Mouse (Mus musculus) fibroblast of lung, adult 2 months (primary cell): ENCODE measurements at regions not wholly inside any gene's neighbourhood (a gene's known extent, or its start where the extent isn't known, plus 50 kb on each side); places are given as distances from the start of the nearest gene placed in this dataset.
A peak's percentile ranks its signal among the peaks of the same experiment; 100 is the strongest.
"Not testable (repeated sequence)": the region's sequence is repeated elsewhere in the genome, so short reads cannot be mapped to it uniquely, and the experiment has no call there.

Experiments used
- DNase-seq: peaks from one replicate; pipeline ENCODE4 v3.0.0-alpha.2; 2011; ENCODE audit warnings: low read depth

DNA sequence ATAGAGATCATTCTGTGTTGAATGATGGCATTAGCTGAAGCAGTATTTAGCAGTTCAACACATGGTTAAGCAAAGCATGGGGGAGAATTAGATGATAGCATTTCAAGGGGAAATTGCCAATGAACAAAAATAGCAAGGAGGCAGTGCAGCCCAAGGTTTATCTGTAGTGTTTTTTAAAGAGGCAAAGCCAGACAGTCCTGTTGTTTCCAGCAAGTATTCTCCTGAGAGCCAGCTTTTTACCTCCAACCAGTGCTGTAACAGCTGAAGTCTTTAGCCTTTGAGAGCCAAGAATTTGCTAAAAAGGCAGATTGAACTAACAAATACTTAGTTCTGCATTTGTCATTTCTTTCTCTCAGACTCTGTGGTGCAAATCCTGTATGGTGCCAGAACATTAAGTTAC is 305.1 kb upstream of the Arx start:
- no peak for DNase-seq

DNA sequence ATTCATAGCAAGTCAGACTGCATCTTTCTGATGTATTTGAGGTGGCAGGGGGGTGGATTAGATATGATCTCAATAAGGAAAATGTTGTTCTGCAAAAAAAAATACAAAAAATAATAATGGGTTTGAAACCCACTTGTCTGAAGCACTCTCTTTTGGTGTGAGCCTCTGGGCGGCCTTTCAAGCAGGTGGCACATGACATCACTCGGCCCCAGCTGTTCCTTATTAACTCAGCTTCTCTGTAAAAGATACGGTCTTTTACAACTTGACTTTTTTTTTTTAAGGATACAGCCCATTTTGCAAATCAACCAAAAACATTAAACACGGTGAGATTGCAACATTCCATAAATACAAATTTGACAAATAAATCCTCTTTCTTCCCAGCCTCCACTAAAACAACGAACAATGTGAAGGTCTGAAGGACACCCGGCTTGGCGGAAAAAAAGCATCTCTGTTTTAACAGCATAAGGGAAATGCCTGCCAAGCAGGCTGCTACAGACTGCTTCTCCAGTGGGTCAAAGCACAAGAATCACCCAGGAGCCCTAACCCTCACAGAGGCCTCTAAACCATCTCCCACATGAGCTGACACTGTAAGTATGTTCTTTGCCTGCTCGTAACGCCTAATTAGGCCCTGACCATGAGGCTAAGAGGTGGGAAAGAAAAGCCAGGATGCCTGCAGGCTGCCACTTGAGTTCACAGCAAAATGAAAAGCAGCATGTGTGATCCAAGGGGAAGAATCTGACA is 283.8 kb upstream of the Arx start:
- no peak for DNase-seq

DNA sequence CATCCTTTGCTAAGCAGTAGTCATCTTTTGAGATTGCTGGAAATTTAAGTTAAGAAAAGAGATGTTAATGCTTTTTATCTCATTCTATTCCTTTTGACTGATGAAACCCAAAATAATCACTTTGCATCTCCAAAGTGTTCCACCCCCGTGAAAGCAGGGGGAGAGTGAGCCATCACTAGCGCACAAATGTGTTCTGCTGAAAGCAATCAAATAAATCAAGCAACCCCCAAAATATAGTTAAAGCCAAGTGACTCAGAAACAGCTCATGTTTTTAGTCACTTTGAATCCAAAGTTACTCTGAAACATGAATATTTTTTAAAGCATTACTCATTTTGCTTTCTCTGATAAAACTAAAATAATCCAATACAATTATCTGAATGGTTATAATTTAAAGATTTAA is 279.6 kb upstream of the Arx start:
- no peak for DNase-seq

DNA sequence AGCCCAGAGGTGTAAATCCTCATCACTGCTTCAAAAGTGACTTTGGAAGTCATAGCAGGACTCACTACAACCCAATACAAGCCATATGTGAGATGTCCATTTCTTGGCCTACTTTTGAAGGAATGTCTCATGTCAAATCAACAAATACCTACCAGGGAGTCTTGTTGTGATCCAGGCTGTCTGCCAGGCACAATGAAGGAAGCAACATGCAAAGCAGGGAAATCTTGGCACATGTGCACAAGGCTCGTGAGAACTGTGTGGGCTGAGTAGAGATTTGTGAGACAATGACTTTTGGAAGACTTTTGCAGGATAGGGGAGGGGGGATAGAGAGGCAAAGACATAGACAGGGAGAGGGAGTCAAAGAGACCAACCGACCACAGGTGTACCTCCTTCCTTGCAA is 274.7 kb upstream of the Arx start:
- no peak for DNase-seq

DNA sequence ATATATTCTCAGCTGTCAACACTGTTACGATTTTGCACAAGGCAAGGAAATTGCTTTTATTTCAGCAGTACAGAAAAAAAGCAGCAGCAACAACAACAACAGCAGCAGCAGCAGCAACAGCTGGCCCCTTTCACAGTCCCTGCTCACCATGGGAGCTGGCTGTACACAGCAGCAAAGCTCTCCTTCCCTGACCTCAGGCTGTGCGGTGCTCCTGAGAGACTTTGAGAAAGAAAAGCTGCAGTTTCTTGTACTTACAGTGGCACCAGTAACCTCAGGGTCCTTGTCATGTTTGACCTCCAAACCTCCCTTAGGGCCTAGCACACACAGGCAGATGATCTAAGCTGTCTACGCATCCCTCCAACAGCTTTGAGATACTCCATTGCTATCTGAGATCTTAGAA is 269.9 kb upstream of the Arx start:
- DNase-seq = no peak

DNA sequence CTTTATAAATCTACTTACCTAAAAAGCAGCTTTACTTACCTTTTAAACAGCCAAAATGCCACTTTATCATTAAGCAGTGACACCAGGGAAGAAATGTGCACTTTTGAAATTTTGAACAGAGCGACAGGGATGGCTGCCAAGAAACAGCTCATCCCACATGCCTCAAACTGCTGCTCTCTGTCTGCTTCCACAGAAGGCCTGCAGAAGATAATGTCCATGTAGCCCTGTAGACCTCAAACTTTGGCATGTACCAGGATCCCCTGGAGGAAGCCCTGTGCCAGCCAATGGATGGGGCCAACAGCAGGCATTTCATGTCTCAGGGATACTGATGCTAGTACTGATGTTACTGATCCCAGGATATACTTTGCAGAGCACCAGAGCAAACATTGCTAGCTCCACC is 245.1 kb upstream of the Arx start:
- no peak for DNase-seq

DNA sequence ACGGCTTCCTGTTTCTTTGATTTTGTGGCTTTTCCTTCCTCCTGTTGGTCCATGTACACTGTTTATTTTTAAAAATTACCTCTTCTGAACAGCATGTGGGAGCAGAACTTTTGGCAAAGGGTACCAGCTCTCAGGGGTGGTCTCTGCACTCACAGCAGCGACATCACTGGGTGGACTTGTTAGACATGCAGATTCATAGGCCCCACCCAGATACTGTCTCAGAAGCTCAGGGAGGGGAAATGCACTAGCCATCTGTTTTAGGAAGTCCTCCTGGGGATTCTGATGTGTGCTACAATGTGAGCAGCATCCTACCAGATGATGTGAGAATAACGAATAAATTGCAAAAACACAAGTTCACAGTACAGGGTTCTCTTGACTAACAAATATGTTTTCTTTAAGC is 243.5 kb upstream of the Arx start:
- no peak for DNase-seq

DNA sequence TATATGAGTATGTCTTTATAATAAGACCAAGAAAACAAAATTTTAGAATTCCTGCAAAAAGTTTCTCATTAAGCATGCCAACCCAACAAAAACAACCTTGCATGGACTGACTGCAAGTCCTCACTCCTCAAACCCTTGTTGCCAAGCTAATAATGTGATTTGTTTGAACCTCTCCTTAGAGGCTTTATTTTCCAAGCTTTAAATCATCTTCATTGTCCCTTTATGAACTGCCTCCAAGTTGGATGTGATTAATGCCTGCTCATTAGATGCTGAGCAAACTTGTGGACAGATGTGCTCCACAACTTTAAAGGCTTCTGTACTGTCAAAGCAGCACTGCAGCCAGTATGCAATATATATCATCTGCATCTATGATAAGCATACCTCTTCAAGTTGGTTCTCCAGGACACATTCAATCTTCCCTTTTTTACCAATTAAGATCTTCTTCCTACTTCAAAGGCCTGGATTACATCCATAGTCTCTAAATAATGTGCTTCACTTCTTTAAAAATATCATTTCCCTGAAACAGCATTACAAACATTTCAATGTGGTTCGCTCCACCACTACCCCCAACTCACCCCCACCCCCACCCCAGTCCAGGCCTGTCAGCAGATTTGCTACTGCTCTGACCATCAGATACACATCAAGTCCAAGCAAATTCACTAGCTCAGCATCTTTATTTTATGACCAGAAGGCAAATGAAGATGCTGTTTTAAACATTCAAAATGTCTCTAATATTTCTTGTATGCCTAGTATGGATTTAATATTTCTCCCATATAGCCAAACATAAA is 237.1 kb upstream of the Arx start:
- no peak for DNase-seq

DNA sequence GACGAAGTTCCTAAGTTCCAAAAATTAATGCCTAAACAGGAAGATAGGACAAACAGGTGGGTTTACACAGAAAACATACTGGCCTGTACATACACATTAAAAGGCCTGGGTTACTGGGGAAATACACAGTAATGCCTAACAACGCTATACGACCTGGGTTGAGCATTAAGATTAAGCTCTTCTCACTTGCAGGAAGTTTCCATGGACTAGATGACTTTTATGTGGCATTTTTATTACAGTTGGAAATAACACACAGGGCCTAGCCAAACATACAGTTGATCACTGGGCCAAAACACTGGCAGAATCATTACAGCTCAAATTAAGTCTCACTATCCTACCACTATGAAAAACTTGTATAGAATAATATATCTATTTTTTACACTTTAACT is 236.5 kb upstream of the Arx start:
- no peak for DNase-seq

DNA sequence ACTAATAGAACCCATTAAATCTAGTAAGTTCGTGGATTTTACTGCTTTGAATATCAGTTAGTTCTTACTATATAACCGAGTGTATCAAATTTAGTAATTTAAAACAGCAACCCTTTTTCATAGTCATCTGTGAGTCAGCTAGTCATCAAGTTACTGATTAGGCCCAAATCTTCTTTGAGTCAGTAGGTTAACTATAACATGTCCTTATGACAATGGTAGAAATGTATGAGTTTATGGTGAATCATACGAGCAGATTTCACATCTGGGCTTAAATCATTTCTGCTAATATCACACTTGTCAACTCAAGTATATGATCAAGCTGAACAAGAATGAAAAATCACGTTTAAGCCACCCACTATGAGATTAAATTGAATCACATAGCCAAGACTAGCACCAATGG is 226.7 kb upstream of the Arx start:
- DNase-seq = no peak

DNA sequence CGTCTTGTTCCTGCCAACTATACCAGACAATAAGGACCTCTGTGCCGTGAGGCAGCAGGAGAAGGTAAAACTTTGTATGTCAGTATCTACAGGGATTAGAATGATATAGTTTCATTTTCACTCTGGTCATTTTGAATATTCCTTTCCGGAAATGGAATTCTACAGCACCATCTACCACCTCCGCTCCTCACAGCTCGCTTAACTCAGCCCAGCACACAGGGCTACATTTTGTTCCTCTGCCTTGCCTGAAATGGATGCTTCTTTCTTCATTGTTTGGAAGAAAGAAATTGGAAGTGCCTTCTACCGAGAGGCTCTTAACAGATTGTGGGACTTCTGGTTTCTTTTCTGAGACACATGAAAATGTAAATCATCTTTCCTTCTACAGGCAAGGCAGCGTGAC is 217.4 kb upstream of the Arx start:
- DNase-seq = no peak

DNA sequence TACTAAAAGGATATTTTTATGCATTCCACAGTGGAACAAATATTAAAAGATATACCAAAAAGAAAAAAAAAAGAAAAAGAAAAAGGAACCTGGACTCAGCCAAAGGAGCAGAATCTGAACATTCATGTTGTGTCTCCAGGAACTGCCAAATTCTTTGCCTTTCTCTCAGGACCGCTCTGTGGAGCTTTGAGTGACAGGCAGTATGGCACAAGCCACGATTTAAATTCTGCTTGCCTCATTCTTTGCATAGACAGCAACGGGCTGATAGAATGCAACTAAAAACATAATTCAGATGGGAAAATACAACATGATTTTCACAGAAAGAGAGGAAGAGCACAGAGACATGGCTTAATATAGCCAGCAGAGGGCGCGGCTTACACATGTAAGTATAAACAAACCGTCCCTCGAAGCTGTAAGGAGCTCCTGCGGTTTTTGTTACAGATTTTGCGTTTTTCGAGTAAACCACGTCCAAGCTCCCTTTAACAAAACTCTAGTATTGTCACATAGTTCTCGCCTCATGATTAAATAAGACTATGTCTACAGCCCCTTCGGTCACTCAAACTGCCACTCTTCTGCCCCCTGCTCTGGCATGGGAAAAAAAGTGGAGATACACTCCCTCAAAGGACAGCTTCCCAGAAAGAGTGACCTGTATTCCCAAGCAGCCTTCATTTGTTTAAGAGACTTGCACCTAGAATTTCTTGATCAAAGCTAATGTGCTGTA is 216.5 kb upstream of the Arx start:
- peak; percentile 26 for DNase-seq

DNA sequence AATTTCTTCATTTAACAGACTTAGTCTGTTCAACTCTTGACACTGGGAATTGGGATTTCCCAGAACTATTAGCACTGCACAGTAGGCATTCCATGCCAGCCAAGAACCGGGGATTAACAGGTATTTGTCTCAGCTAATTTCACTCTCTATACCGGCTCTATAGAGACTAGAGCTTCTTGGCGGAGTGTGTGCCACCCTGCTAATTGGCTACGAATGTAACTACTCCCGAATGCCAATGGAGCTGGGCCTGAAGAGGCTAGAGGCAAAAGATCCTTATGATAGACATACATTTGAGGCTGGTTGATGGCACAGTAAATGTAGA is 216.0 kb upstream of the Arx start:
- no peak for DNase-seq

DNA sequence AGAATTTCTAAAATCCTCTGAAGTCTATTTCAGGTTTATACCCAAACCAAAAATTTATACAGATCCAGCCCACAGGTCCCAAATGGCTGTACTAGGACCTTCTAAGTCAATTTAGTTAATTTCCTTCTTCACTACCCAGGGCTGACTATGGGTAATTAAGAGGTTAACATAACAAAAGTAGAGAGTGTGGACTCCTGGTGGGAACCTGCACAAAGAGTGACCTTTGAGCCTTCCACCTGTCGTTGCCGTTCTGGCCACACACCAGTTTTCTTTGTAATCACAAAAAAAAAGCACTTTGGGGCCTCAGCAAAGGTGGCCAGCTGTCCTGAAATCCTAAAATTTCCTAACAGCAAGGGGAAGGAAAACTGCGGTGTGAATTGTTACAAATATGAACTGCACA is 197.3 kb upstream of the Arx start:
- no peak for DNase-seq

DNA sequence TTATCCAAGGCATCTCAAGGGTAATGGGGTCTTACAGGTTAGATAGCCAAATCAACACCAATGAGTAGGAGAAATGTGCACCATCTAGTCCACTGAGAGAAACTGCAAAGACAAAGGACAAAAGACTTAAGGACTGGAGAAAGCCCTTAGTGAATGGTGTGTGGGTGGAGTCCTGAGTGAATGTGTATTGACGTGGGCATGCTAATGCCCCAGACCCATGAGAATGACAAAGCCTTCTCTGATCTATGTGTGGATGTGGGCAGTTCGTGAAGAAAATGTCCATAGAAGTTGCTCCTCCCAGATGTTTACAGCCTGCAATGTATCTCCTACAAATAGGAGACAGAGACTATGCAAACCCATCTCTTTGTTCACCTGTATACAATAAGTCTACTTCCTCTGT is 188.7 kb upstream of the Arx start:
- no peak for DNase-seq

DNA sequence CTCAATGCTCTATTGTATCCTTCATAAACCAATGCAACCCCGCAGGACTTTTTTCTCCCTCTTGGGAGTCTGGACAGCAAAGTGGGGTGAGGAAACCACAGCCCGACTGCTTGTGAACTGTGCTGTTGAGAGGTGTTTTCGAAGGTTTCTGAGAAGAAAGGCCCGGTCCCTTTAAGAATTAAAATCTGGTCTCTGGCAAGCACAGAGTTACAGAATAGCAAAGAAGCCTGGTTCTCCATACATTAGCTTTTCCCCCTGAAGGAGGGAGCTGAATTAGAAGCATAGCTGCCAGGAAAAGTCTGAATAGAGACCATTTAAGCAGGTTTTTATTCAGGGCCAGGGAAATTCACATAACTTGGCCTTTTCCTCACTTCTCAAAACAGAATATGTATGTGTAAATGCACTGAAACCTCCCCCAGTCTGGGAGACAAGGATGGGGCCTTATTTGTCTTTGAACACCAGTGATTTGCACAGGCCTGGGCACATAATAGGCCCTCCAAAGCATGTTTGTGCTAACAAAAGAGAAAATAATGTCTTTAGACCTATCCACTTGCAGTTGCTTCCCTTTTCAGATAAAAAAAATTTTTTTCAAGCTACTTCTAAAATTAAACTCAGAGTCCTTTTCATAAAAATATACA is 178.2 kb upstream of the Arx start:
- no peak for DNase-seq

DNA sequence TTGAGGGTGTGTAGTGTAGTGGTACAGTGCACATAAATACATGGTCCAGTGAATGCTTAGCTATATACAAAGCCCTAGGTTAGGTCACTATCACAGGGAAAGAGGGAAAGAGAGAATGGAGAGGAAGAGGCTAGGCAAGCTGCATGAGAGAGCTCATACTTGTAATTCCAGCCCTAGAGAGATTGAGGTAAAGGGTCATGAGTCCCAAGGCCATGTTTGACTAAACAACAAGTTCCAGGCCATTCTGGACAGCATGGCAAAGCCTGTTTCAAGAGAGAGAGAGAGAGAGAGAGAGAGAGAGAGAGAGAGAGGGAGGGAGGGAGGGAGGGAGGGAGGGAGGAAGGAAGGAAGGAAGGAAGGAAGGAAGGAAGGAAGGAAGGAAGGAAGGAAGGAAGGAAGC is 131.9 kb upstream of the Arx start:
- DNase-seq = not testable (repeated sequence)

DNA sequence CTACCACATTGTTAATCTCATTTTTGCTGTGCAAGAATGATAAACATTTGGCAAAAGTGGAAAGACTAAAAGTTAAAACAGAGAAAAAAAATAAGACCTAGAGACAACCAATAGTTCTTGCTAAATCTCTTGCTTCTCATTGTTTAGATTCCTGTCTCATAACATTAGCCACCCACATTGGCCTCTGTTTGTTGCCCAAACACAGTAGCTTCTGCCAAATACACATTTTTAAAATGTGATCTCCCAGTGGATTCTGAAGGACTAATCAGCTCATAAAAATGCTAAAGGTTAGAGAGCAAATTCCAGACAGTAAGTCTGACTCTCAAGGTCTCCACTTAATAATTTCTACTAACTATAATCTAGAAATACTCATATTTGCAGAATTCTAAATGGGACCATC is 127.1 kb upstream of the Arx start:
- DNase-seq = peak; percentile 20

DNA sequence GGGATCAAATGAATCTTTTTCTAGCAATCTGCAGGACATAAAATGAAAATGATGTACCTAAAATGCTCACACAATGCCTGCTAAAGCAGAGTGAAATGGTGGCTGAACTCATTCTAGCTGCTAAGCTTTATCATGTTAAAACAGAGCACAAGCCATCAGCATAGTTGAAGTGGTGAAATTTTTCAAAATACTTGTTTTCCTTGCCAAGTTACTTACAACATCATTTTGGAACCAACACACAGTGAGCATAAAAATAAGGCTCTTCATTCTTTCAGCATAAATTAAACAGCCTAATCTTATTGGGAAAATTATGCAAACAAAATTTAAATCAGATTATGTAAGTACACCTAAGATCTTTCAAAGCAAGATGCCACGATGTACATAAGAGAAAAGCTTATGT is 125.3 kb upstream of the Arx start:
- no peak for DNase-seq
